Mouse (Mus musculus) forebrain, embryonic 13.5 days (tissue): ENCODE results near the gene 0610010K14Rik. TPM values are rescaled to one million over a fixed set of nuclear protein-coding genes. Genes with fewer than 3 reads are reported as not detected.
A peak's percentile ranks its signal among the peaks of the same experiment; 100 is the strongest.

ENCODE experiments used
- ATAC-seq: fragments of 200-750 bp; cut with Nextera tagmentation; 2 replicates; pipeline ENCODE4 v1.8.0; 2017
- H3K27ac ChIP-seq: fragments of 300-500 bp; sonication (generic); 2 replicates; pipeline ENCODE4 v1.5.1; 2015; ENCODE audit warnings: inconsistent platforms, mild to moderate bottlenecking, moderate library complexity
- H3K27me3 ChIP-seq: fragments of 300-500 bp; sonication (generic); 2 replicates; pipeline ENCODE4 v1.6.1; 2015; ENCODE audit warnings: mild to moderate bottlenecking, inconsistent platforms
- H3K36me3 ChIP-seq: fragments of 300-500 bp; sonication (generic); 2 replicates; pipeline ENCODE4 v1.6.1; 2015; ENCODE audit warnings: mild to moderate bottlenecking, inconsistent platforms; ENCODE audit not compliant: poor library complexity, severe bottlenecking
- H3K4me1 ChIP-seq: fragments of 300-500 bp; sonication (generic); 2 replicates; pipeline ENCODE4 v1.6.1; 2015; ENCODE audit warnings: inconsistent platforms
- H3K4me2 ChIP-seq: fragments of 300-500 bp; sonication (generic); 2 replicates; pipeline ENCODE4 v1.6.1; 2015; ENCODE audit warnings: inconsistent platforms, mild to moderate bottlenecking, moderate library complexity
- H3K4me3 ChIP-seq: fragments of 300-500 bp; sonication (generic); 2 replicates; pipeline ENCODE4 v1.5.1; 2015; ENCODE audit warnings: mild to moderate bottlenecking, inconsistent platforms
- H3K9ac ChIP-seq: fragments of 300-500 bp; sonication (generic); 2 replicates; pipeline ENCODE4 v1.6.1; 2015; ENCODE audit warnings: mild to moderate bottlenecking, inconsistent platforms
- H3K9me3 ChIP-seq: fragments of 300-500 bp; sonication (generic); replicated peaks from 2 replicates; pipeline ENCODE4 v1.6.1; 2016; ENCODE audit warnings: inconsistent platforms
- WGBS: fragments of 180-500 bp; shearing (Covaris S2); methylation state at CpG from one replicate; pipeline ENCODE4 v1.1.7; 2015; 5-methylcytosine and 5-hydroxymethylcytosine counted together
- polyA plus RNA-seq: library from polyadenylated mRNA; unstranded; fragments of >200 nt; fragmentation: Nextera tagmentation; extraction: Ambion mirVana; gene quantifications from 2 replicates; pipeline ENCODE4 v1.2.1, GENCODE M21; 2015

Gene 0610010K14Rik
- polyA plus RNA-seq, result 226 and 229 TPM in 2 replicates

DNA sequence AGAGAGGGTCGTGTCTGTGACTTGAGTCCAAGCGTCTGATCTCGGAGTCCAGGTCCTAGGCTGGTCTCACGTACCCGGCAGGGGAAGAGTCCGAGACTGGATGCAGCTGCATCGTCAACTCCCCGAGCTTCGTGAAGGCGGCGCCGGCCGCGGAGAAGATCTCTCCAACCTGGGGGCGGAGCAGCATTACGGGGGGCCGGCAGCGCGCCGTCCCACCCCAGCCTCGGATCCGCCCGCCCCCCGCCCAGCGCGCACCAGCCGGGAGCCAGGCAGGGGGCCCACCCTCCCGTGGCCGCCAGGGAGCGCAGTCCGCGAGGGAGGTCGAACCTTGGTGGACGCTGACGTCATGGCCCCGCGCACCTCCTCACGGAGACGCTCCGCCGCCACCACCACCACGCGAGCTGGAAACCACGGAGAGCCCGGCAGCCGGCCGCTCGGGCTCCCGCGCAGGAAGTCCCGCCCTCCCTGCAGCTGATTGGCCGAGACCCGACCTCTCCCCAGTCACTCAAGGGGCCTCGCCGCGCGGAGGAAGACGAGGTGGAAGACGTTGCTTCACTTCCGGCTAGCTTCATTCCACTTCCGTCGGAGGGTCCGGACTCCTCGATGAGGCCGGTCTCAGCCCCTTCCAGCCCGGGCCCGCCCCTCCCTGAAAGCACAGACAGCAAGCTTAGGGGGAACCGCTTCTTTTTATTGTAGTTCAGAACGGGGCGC is at the start of gene 0610010K14Rik:
Gene 0610010K14Rik (minus strand): TSS at position 458 of the 711 bp plus-strand sequence.
- H3K4me3 ChIP-seq, result peak within 1 kb of the TSS; percentile 94
- ATAC-seq, result peak; percentile 95
- H3K9me3 ChIP-seq, result no peaks in the 10 kb centered on the region
- peaks cover 38% of the 10 kb centered on the region for H3K4me1 ChIP-seq
- WGBS, result under 1% methylated on average over 65 of the region's 70 CpGs
- H3K36me3 ChIP-seq, result peaks cover 20% of the 10 kb centered on the region
- peak within 1 kb of the TSS; percentile 91 for H3K9ac ChIP-seq
- peak within 1 kb of the TSS; percentile 99 for H3K4me2 ChIP-seq
- peak within 1 kb of the TSS; percentile 89 for H3K27ac ChIP-seq
- no peaks in the 10 kb centered on the region for H3K27me3 ChIP-seq

DNA sequence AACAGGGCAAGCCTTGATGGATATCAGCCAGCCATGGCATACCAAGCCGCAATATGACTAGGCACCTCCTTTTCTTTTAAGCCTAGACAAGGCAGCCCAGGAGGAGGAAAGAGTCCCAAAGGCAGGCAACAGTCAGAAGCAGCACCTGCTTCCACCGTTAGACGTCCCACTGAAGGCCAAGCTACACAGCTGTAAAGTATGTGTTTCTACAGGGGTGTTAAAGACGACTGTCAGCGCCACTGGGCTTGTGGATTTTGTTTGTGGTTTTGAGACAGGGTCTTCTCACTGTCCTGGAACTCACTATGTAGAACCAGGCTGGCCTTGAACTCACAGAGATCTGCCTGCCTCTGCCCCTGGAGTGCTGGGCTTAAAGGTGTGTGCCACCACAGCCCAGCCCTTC is 48.0 kb upstream of the 0610010K14Rik start:
- 79% methylated on average over 5 of the region's 5 CpGs for WGBS
- Histone ChIP-seq H3K4me3 (no peak overlapping the region), H3K27me3 (no peaks in the 10 kb centered on the region), H3K9ac (no peak overlapping the region), H3K36me3 (no peaks in the 10 kb centered on the region), H3K27ac (no peak overlapping the region), H3K9me3 (no peaks in the 10 kb centered on the region), H3K4me1 (0 out of 2 replicates have a peak, but pooled peaks cover 3% of the 10 kb centered on the region), H3K4me2 (no peak overlapping the region)
- ATAC-seq, result no peak

DNA sequence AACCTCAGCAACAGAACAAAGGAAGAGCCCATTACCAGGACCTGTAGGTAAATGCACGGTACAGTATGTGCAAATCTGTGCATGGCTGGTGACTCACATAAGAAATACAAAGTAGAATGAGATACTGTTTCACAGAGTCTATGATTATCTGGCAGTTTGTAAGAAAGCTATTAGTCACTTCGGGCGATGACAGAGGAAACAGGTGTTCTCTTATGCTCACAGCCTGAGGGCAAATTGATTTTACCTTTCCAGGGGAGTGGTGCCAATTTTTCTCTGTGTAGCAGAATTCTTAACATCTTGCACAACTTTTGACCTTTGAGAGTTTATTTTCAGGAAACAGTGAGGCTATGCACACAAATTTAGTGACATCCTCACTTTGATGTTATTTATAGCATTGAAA is 47.0 kb upstream of the 0610010K14Rik start:
- 91% methylated on average over 3 of the region's 3 CpGs for WGBS

GRCm38 (mm10) chr11:70283666-70284065 is 46.0 kb upstream of the 0610010K14Rik start:
- H3K27me3 ChIP-seq, result no peaks in the 10 kb centered on the region
- no peaks in the 10 kb centered on the region for H3K9me3 ChIP-seq
- H3K27ac ChIP-seq, result no peak overlapping the region
- no peak for ATAC-seq
- no peak overlapping the region for H3K9ac ChIP-seq
- 85% methylated on average over 4 of the region's 4 CpGs for WGBS
- no peak overlapping the region for H3K4me3 ChIP-seq
- no peaks in the 10 kb centered on the region for H3K4me1 ChIP-seq
- no peaks in the 10 kb centered on the region for H3K36me3 ChIP-seq
- H3K4me2 ChIP-seq, result no peak overlapping the region

More for the DNA sequence above, 47.0 kb upstream of the 0610010K14Rik start:
- Histone ChIP-seq H3K9ac (no peak overlapping the region), H3K27me3 (no peaks in the 10 kb centered on the region), H3K36me3 (no peaks in the 10 kb centered on the region), H3K4me1 (0 out of 2 replicates have a peak, but pooled peaks cover 3% of the 10 kb centered on the region), H3K4me3 (no peak overlapping the region), H3K4me2 (no peak overlapping the region), H3K9me3 (no peaks in the 10 kb centered on the region), H3K27ac (no peak overlapping the region)
- no peak for ATAC-seq

DNA sequence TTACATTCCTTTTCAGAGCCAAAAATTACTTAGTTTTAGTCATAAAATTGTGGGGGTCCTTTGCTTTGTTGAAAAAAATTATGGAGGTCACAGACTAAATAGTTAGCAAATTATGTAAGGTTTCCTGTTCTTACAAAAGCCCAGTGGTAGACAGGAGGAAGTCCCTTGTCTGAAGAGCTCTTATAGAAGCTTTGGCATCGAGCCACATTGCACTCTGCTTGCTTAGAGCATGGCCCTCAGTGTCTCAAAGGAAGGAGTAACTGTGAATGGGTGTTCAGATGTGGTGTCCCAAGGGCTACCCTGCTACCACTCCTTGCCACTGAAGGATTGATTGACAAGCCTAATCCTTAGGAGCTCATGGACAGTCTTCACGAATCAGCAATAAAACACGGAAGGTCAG is 42.7 kb upstream of the 0610010K14Rik start:
- no peak overlapping the region for H3K9ac ChIP-seq
- H3K9me3 ChIP-seq, result no peaks in the 10 kb centered on the region
- no peak overlapping the region for H3K4me3 ChIP-seq
- H3K36me3 ChIP-seq, result no peaks in the 10 kb centered on the region
- H3K4me1 ChIP-seq, result no peaks in the 10 kb centered on the region
- no peak for ATAC-seq
- 67% methylated on average over 3 of the region's 3 CpGs for WGBS
- H3K4me2 ChIP-seq, result no peak overlapping the region
- no peaks in the 10 kb centered on the region for H3K27me3 ChIP-seq
- H3K27ac ChIP-seq, result no peak overlapping the region

DNA sequence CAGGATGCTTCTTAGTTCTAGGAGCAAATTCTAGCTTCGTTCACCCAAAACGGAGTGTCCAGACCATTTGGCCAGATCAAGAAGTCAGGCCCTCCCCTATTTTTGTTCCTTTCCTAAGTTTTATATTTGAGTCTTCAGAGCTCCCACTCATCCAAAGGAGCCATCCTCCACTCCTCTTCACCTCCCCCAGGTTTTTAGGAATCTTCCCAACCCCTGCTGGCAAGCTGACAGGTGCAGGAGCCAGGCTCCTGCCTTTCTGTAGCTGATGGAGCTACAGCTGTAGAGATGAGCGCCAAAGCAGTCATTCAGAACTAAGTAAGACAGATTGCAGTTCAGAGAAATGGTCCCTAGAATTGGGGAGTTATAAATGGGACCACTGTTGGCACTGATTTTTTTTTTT is 41.2 kb upstream of the 0610010K14Rik start:
- H3K4me1 ChIP-seq, result no peaks in the 10 kb centered on the region
- no peak overlapping the region for H3K4me3 ChIP-seq
- no peak overlapping the region for H3K9ac ChIP-seq
- no peak overlapping the region for H3K4me2 ChIP-seq
- no peaks in the 10 kb centered on the region for H3K9me3 ChIP-seq
- ATAC-seq, result no peak
- H3K27me3 ChIP-seq, result no peaks in the 10 kb centered on the region; the same call in 1 of the 2 replicates
- WGBS, result 86% methylated on average over 3 of the region's 3 CpGs
- H3K27ac ChIP-seq, result no peak overlapping the region
- H3K36me3 ChIP-seq, result no peaks in the 10 kb centered on the region

DNA sequence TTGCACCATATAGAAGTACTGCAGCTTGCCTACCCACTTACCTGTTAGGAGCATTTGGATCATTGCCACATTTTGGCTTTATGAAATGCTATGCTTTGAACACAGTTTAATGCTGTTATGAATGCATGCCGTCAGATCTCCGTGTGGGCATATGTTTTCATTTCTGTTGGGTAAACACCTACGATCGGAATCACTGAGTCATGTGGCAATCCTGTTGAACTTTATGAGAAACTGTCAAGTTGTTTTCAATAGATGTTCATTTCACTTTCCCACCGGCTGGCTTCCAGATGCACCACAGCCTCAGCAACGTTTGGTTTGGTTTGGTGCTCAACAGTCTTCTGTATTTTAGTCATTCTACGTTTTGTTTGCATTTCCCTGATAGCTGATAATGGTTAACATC is 33.9 kb upstream of the 0610010K14Rik start:
- no peaks in the 10 kb centered on the region; the same call in 1 of the 2 replicates for H3K27me3 ChIP-seq
- H3K27ac ChIP-seq, result no peak overlapping the region
- no peak overlapping the region for H3K4me2 ChIP-seq
- H3K9ac ChIP-seq, result no peak overlapping the region
- no peak overlapping the region for H3K4me3 ChIP-seq
- H3K36me3 ChIP-seq, result no peaks in the 10 kb centered on the region
- WGBS, result 85% methylated on average over 7 of the region's 7 CpGs
- H3K9me3 ChIP-seq, result no peaks in the 10 kb centered on the region
- H3K4me1 ChIP-seq, result no peaks in the 10 kb centered on the region
- no peak for ATAC-seq

DNA sequence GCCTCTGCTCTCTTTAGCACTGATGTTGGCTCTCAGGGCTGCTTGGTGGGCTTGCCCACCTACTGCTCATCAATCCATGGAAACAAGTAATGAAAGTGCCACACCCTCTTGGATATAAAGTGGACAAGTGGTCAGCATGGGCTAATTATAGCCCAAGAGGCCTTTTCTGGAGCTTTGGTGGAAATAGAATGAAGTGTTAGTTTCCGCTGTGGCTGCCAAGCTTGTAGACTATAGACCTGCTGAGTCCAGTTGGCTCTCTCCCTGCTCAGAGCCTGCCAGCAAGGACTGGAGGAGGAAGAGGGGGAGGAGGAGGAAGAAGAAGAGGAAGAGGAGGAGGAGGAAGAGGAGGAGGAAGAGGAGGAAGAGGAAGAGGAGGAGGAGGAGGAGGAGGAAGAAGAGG is 28.7 kb upstream of the 0610010K14Rik start:
- H3K9me3 ChIP-seq, result no peaks in the 10 kb centered on the region
- H3K27ac ChIP-seq, result no peak overlapping the region
- H3K4me2 ChIP-seq, result no peak overlapping the region
- no peak for ATAC-seq
- H3K9ac ChIP-seq, result no peak overlapping the region
- H3K4me1 ChIP-seq, result no peaks in the 10 kb centered on the region
- H3K27me3 ChIP-seq, result 0 out of 2 replicates have a peak, but pooled peaks cover 12% of the 10 kb centered on the region
- WGBS, result 71% methylated on average over 1 of the region's 1 CpGs
- H3K4me3 ChIP-seq, result no peak overlapping the region
- no peaks in the 10 kb centered on the region for H3K36me3 ChIP-seq

DNA sequence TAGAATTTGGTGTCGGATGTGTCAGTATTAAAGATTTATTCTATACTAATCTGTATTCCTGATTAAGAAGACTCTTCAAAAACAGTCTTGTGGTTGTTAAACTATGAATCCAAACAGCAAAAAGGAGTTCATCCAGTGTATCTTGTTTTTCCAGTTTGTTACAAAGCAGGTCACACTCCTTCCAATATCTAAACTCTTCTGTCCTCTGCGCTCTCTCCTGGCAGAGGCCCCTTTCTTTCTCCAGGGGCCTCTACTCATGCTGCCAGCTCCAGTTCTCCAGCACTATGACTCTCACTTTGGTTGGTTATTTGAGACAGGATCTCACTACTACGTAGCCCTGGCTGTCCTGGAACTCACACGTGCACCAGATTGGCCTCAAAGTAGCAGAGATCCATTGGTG is 28.1 kb upstream of the 0610010K14Rik start:
- ATAC-seq, result no peak
- H3K4me2 ChIP-seq, result no peak overlapping the region
- H3K27me3 ChIP-seq, result 0 out of 2 replicates have a peak, but pooled peaks cover 12% of the 10 kb centered on the region
- H3K4me3 ChIP-seq, result no peak overlapping the region
- H3K27ac ChIP-seq, result no peak overlapping the region
- H3K9ac ChIP-seq, result no peak overlapping the region
- no peaks in the 10 kb centered on the region for H3K9me3 ChIP-seq
- no peaks in the 10 kb centered on the region for H3K4me1 ChIP-seq
- 87% methylated on average over 4 of the region's 4 CpGs for WGBS
- H3K36me3 ChIP-seq, result no peaks in the 10 kb centered on the region

- Histone ChIP-seq H3K27me3 (0 out of 2 replicates have a peak, but pooled peaks cover 12% of the 10 kb centered on the region), H3K4me1 (no peaks in the 10 kb centered on the region), H3K9ac (no peak overlapping the region), H3K4me3 (no peak overlapping the region), H3K4me2 (no peak overlapping the region), H3K27ac (no peak overlapping the region), H3K36me3 (no peaks in the 10 kb centered on the region), H3K9me3 (no peaks in the 10 kb centered on the region)
- no peak for ATAC-seq
- 63% methylated on average over 3 of the region's 3 CpGs for WGBS
These were observed 27.5 kb upstream of the 0610010K14Rik start for GRCm38 (mm10) chr11:70265252-70265651.

- no peak overlapping the region for H3K4me2 ChIP-seq
- H3K4me3 ChIP-seq, result no peak overlapping the region
- ATAC-seq, result no peak
- no peak overlapping the region for H3K9ac ChIP-seq
- H3K36me3 ChIP-seq, result no peaks in the 10 kb centered on the region
- WGBS, result 90% methylated on average over 4 of the region's 4 CpGs
- H3K4me1 ChIP-seq, result peaks cover 11% of the 10 kb centered on the region
- H3K9me3 ChIP-seq, result no peaks in the 10 kb centered on the region
- peaks cover 31% of the 10 kb centered on the region for H3K27me3 ChIP-seq
- no peak overlapping the region for H3K27ac ChIP-seq
These were observed 21.3 kb upstream of the 0610010K14Rik start for GRCm38 (mm10) chr11:70259035-70259434.

GRCm38 (mm10) chr11:70254931-70255531 is 17.3 kb upstream of the 0610010K14Rik start, which contains the start of gene Alox12:
Gene Alox12 (minus strand): TSS chr11:70255353.
- peak within 1 kb of the TSS; percentile 14 for H3K4me3 ChIP-seq
- H3K4me1 ChIP-seq, result peaks cover 11% of the 10 kb centered on the region
- no peak within 1 kb of the TSS for H3K27ac ChIP-seq
- H3K9me3 ChIP-seq, result no peaks in the 10 kb centered on the region
- H3K4me2 ChIP-seq, result peak within 1 kb of the TSS; percentile 31
- no peaks in the 10 kb centered on the region for H3K36me3 ChIP-seq
- H3K9ac ChIP-seq, result no peak within 1 kb of the TSS
- WGBS, result 1% methylated on average over 25 of the region's 25 CpGs
- ATAC-seq, result no peak
- peaks cover 63% of the 10 kb centered on the region for H3K27me3 ChIP-seq
